ENCODE assay signal across 18 mouse cellular contexts in genomic region chr12:76541879-76542278, GRCm38 (mm10). TPM values are rescaled to one million over a fixed set of nuclear protein-coding genes. Genes with fewer than 3 reads are reported as not detected.
DNase-seq lines count a peak whose midpoint lies in the region; ATAC-seq and TF ChIP-seq lines count a peak whose summit lies in the region.
"Had no signal": no experiment of that assay in that cellular context is flagged by ENCODE, and none has a peak within 500 bp of the region (broad histone marks: within the 10 kb centered on the region; RNA-seq: fewer than 3 reads in every experiment).

No protein-coding gene starts in this region.

- no peak for DNase-seq in heart, adult 11 months
- DNase-seq in limb, embryonic 10.5 days (ENCODE audit: low spot score): no peak
- no peak for DNase-seq in thymus, postnatal 36 days
- no peak for DNase-seq in gastrocnemius, postnatal 36 days
- DNase-seq: cerebellum, adult 11 months; cerebellum, postnatal 36 days; layer of hippocampus, postnatal 36 days; left cerebral cortex, postnatal 4 days; lung, postnatal 36 days; retina, postnatal 1 day had no signal

- 0 out of 2 replicates have a peak overlapping the region, but pooled peaks have one; percentile 4 for H3K9ac ChIP-seq in heart, embryonic 12.5 days
- H3K9ac ChIP-seq in limb, embryonic 12.5 days (replicated peaks): no peak overlapping the region
- H3K9ac ChIP-seq: embryonic facial prominence, embryonic 12.5 days; forebrain, embryonic 12.5 days had no signal

- H3K27me3 ChIP-seq in heart, embryonic 12.5 days (replicated peaks): no peaks in the 10 kb centered on the region
- H3K27me3 ChIP-seq in limb, embryonic 12.5 days: peaks cover 7% of the 10 kb centered on the region; the same call in 1 of the 2 replicates
- H3K27me3 ChIP-seq in limb, embryonic 10.5 days (ENCODE audit: low read depth, poor library complexity, severe bottlenecking): 0 out of 2 replicates have a peak, but pooled peaks cover 3% of the 10 kb centered on the region
- H3K27me3 ChIP-seq in E14TG2a.4 (ENCODE audit: insufficient read depth, low read length): peaks cover 4% of the 10 kb centered on the region; the same call in 1 of the 2 replicates

- 78% methylated on average over 6 of the region's 6 CpGs for WGBS in heart, embryonic 12.5 days
- WGBS in limb, embryonic 12.5 days: 75% methylated on average over 6 of the region's 6 CpGs
- WGBS in limb, embryonic 10.5 days: 88% methylated on average over 6 of the region's 6 CpGs

- peaks cover 4% of the 10 kb centered on the region; the same call in 1 of the 2 replicates for H3K36me3 ChIP-seq in heart, embryonic 12.5 days
- H3K36me3 ChIP-seq in limb, embryonic 12.5 days: no peaks in the 10 kb centered on the region
- H3K36me3 ChIP-seq in limb, embryonic 10.5 days: peaks cover 6% of the 10 kb centered on the region; the same call in 1 of the 2 replicates
- no peaks in the 10 kb centered on the region for H3K36me3 ChIP-seq in E14TG2a.4 (ENCODE audit: insufficient read depth, low read length)
- H3K36me3 ChIP-seq: embryonic facial prominence, embryonic 12.5 days; forebrain, embryonic 12.5 days; hindbrain, embryonic 10.5 days; midbrain, embryonic 10.5 days had no signal

- H3K4me1 ChIP-seq in heart, embryonic 12.5 days (replicated peaks): peaks cover 42% of the 10 kb centered on the region
- peaks cover 32% of the 10 kb centered on the region for H3K4me1 ChIP-seq in limb, embryonic 12.5 days (replicated peaks)
- H3K4me1 ChIP-seq in limb, embryonic 10.5 days: peaks cover 22% of the 10 kb centered on the region
- peaks cover 61% of the 10 kb centered on the region for H3K4me1 ChIP-seq in E14TG2a.4 (replicated peaks; ENCODE audit: low read depth, low read length)
- peaks cover 21% of the 10 kb centered on the region for H3K4me1 ChIP-seq in embryonic fibroblast, embryonic 13.5 days (ENCODE audit: control insufficient read depth, insufficient read depth, low read length)

- no peak for TF ChIP-seq POLR2A in embryonic fibroblast, embryonic 13.5 days (IDR thresholded peaks at IDR 0.05; ENCODE audit: low read depth, low read length)

- intact Hi-C loops in gastrocnemius, postnatal 36 days (cut with DNase I): no loop called here

- no peaks in the 10 kb centered on the region for H3K9me3 ChIP-seq in heart, embryonic 12.5 days (replicated peaks)
- peaks cover 5% of the 10 kb centered on the region; the same call in 1 of the 2 replicates for H3K9me3 ChIP-seq in limb, embryonic 12.5 days
- no peaks in the 10 kb centered on the region for H3K9me3 ChIP-seq in limb, embryonic 10.5 days (replicated peaks)
- H3K9me3 ChIP-seq in E14TG2a.4 (ENCODE audit: low read length): no peaks in the 10 kb centered on the region
- H3K9me3 ChIP-seq: forebrain, embryonic 12.5 days; hindbrain, embryonic 10.5 days; midbrain, embryonic 10.5 days had no signal

- H3K4me3 ChIP-seq in heart, embryonic 12.5 days: no peak overlapping the region
- H3K4me3 ChIP-seq in limb, embryonic 12.5 days (replicated peaks): no peak overlapping the region
- H3K4me3 ChIP-seq in limb, embryonic 10.5 days: no peak overlapping the region
- peak overlapping the region; percentile 68 for H3K4me3 ChIP-seq in E14TG2a.4 (replicated peaks; ENCODE audit: low read length)
- H3K4me3 ChIP-seq in embryonic fibroblast, embryonic 13.5 days (ENCODE audit: insufficient read depth, low read length): no peak overlapping the region
- H3K4me3 ChIP-seq: embryonic facial prominence, embryonic 12.5 days; forebrain, embryonic 12.5 days; hindbrain, embryonic 10.5 days; midbrain, embryonic 10.5 days had no signal

- no peak for ATAC-seq in heart, embryonic 12.5 days (ENCODE audit: insufficient number of reproducible peaks, low FRiP score)
- ATAC-seq in limb, embryonic 12.5 days (ENCODE audit: insufficient number of reproducible peaks, insufficient read depth, low FRiP score, low TSS enrichment, low read depth): no peak

- H3K27ac ChIP-seq in heart, embryonic 12.5 days (ENCODE audit: poor library complexity, severe bottlenecking): 0 out of 2 replicates have a peak overlapping the region, but pooled peaks have one; percentile 3
- peak overlapping the region; percentile 8; the same call in 1 of the 2 replicates for H3K27ac ChIP-seq in limb, embryonic 12.5 days
- H3K27ac ChIP-seq in limb, embryonic 10.5 days: no peak overlapping the region
- peak overlapping the region; percentile 30 for H3K27ac ChIP-seq in embryonic fibroblast, embryonic 13.5 days (ENCODE audit: insufficient read depth, low read length)
- H3K27ac ChIP-seq: embryonic facial prominence, embryonic 12.5 days; forebrain, embryonic 12.5 days; hindbrain, embryonic 10.5 days; midbrain, embryonic 10.5 days had no signal

- TF ChIP-seq CTCF in E14TG2a.4 (conservative IDR thresholded peaks at IDR 0.05; ENCODE audit: low read length): no peak
- TF ChIP-seq CTCF in embryonic fibroblast, embryonic 13.5 days (IDR thresholded peaks at IDR 0.05; ENCODE audit: borderline replicate concordance, insufficient read depth, low read length): no peak

- no peak overlapping the region for H3K4me2 ChIP-seq in heart, embryonic 12.5 days
- H3K4me2 ChIP-seq in limb, embryonic 12.5 days: no peak overlapping the region
- H3K4me2 ChIP-seq: embryonic facial prominence, embryonic 12.5 days; forebrain, embryonic 12.5 days had no signal

RNA-seq across cellular contexts. Expression of gene Plekhg3, which starts 11.2 kb away (rescaled TPM):
- polyA plus RNA-seq in heart, embryonic 12.5 days (2016; fragmentation: Nextera tagmentation; extraction: Ambion mirVana): 8.2 and 10.3 TPM in 2 replicates
- 6.2 and 7.4 TPM in 2 replicates for polyA plus RNA-seq in limb, embryonic 12.5 days (2016; fragmentation: Nextera tagmentation; extraction: Ambion mirVana)
- polyA plus RNA-seq in limb, embryonic 10.5 days (2016; fragmentation: Nextera tagmentation; extraction: Ambion mirVana): 5.7 and 6.2 TPM in 2 replicates
- 21.8 and 25.1 TPM in 2 replicates for polyA plus RNA-seq in embryonic fibroblast, embryonic 13.5 days (2011; ENCODE audit: insufficient read length, low read depth, missing spikeins)
- 1 to 10 TPM; 5.4 to 5.5 TPM for total RNA-seq in gastrocnemius, postnatal 36 days (2021)
